In genomic region chr6:114907459-114907858, GRCm38 (mm10) we compare ENCODE assay signal across 27 mouse cellular contexts.
DNase-seq lines count a peak whose midpoint lies in the region; ATAC-seq lines count a peak whose summit lies in the region.
"Had no signal": no experiment of that assay in that cellular context is flagged by ENCODE, and none has a peak within 500 bp of the region (broad histone marks: within the 10 kb centered on the region; RNA-seq: fewer than 3 reads in every experiment).

No protein-coding gene starts in this region.

- no peak for ATAC-seq in lung, embryonic 15.5 days (ENCODE audit: borderline replicate concordance, extremely low read depth, low FRiP score, low TSS enrichment)
- peak; percentile 56 for ATAC-seq in granulocyte monocyte progenitor cell, adult 5-6 weeks (replicated peaks; ENCODE audit: poor library complexity, severe bottlenecking)
- ATAC-seq: forebrain, embryonic 14.5 days; hindbrain, postnatal 0 days; intestine, postnatal 0 days had no signal

- H3K27ac ChIP-seq in lung, embryonic 15.5 days, result 0 out of 2 replicates have a peak overlapping the region, but pooled peaks have one; percentile 9
- H3K27ac ChIP-seq: heart, embryonic 15.5 days; hindbrain, embryonic 12.5 days; hindbrain, postnatal 0 days; layer of hippocampus, adult 2 months; liver, embryonic 15.5 days; neural tube, embryonic 15.5 days had no signal

- no peak overlapping the region for H3K9ac ChIP-seq in lung, embryonic 15.5 days
- H3K9ac ChIP-seq: heart, embryonic 15.5 days; hindbrain, embryonic 12.5 days; liver, embryonic 15.5 days; neural tube, embryonic 15.5 days had no signal

- H3K4me2 ChIP-seq in lung, embryonic 15.5 days, result 0 out of 2 replicates have a peak overlapping the region, but pooled peaks have one; percentile 3
- H3K4me2 ChIP-seq: heart, embryonic 15.5 days; hindbrain, embryonic 12.5 days; liver, embryonic 15.5 days; neural tube, embryonic 15.5 days had no signal

- no peak overlapping the region for H3K4me3 ChIP-seq in lung, embryonic 15.5 days
- H3K4me3 ChIP-seq: heart, embryonic 15.5 days; hindbrain, embryonic 12.5 days; layer of hippocampus, adult 2 months; liver, embryonic 15.5 days; neural tube, embryonic 15.5 days had no signal

- WGBS in lung, embryonic 15.5 days, result 84% methylated on average over 6 of the region's 6 CpGs

- H3K27me3 ChIP-seq in lung, embryonic 15.5 days, result no peaks in the 10 kb centered on the region
- H3K27me3 ChIP-seq: heart, embryonic 15.5 days; hindbrain, embryonic 12.5 days; liver, embryonic 15.5 days; neural tube, embryonic 15.5 days had no signal

- no peaks in the 10 kb centered on the region for H3K36me3 ChIP-seq in lung, embryonic 15.5 days
- H3K36me3 ChIP-seq: liver, embryonic 15.5 days; neural tube, embryonic 15.5 days had no signal

- DNase-seq in lung, postnatal 4 days, result no peak
- DNase-seq in CD8-positive naive resting alpha-beta T cell, adult 2 months (ENCODE audit: low read depth in 2 of 2, low spot score in 2 of 2), result peak; percentile 55 to 60
- peak; percentile 84 for DNase-seq in naive thymus-derived CD4-positive, alpha-beta T cell, adult 2 months (ENCODE audit: low read depth)
- DNase-seq in kidney, postnatal 36 days, result no peak
- no peak for DNase-seq in heart, adult 11 months
- DNase-seq: adrenal gland, adult 8-10 months; B cell, adult 2 months; cerebellum, adult 8-10 months; cerebellum, postnatal 25 days; kidney, adult 9 months; kidney, postnatal 10 days; left cerebral cortex, postnatal 4 days; lung, postnatal 36 days; midbrain, embryonic 14.5 days; spleen, adult 18-20 months; thymus, adult 2 months; thymus, postnatal 4 days had no signal

- peaks cover 78% of the 10 kb centered on the region for H3K4me1 ChIP-seq in lung, embryonic 15.5 days

- H3K9me3 ChIP-seq in lung, embryonic 15.5 days, result no peaks in the 10 kb centered on the region
- H3K9me3 ChIP-seq: heart, embryonic 15.5 days; hindbrain, embryonic 12.5 days; liver, embryonic 15.5 days; neural tube, embryonic 15.5 days had no signal

Comparison
In these comparisons a context has a peak if more than half of its experiments do, and no peak if none do; other contexts are left out.
1. DNase-seq: peak in CD8-positive naive resting alpha-beta T cell, adult 2 months (2 of 2) and naive thymus-derived CD4-positive, alpha-beta T cell, adult 2 months (single experiment); none in lung, postnatal 4 days (0 of 2), kidney, postnatal 36 days (0 of 2) and heart, adult 11 months (single experiment).